Mouse (Mus musculus) intestine, embryonic 16.5 days (tissue): ENCODE measurements around the gene Wnt4. TPM values are rescaled to one million over a fixed set of nuclear protein-coding genes. Genes with fewer than 3 reads are reported as not detected.

Source experiments
- ATAC-seq: fragments of 200-750 bp; cut with Nextera tagmentation; 2 replicates; pipeline ENCODE4 v1.8.0; 2017; ENCODE audit warnings: moderate TSS enrichment, moderate library complexity
- H3K27ac ChIP-seq: fragments of 300-500 bp; sonication (generic); 2 replicates; pipeline ENCODE4 v1.5.1; 2014; ENCODE audit warnings: mild to moderate bottlenecking, low read length
- H3K27me3 ChIP-seq: fragments of 300-500 bp; sonication (generic); replicated peaks from 2 replicates; pipeline ENCODE4 v1.6.1; 2014; ENCODE audit warnings: low read length, control low read depth, mixed read lengths; ENCODE audit not compliant: control insufficient read depth, insufficient read depth
- H3K36me3 ChIP-seq: fragments of 300-500 bp; sonication (generic); 2 replicates; pipeline ENCODE4 v1.6.1; 2014; ENCODE audit warnings: low read length, control low read depth; ENCODE audit not compliant: control insufficient read depth, insufficient read depth
- H3K4me1 ChIP-seq: fragments of 300-500 bp; sonication (generic); 2 replicates; pipeline ENCODE4 v1.6.1; 2014; ENCODE audit warnings: low read length, control low read depth, mixed read lengths; ENCODE audit not compliant: control insufficient read depth, insufficient read depth
- H3K4me2 ChIP-seq: fragments of 300-500 bp; sonication (generic); 2 replicates; pipeline ENCODE4 v1.6.1; 2014; ENCODE audit warnings: low read depth, low read length, control low read depth
- H3K4me3 ChIP-seq: fragments of 300-500 bp; sonication (generic); 2 replicates; pipeline ENCODE4 v1.5.1; 2014; ENCODE audit warnings: mild to moderate bottlenecking, low read length
- H3K9ac ChIP-seq: fragments of 300-500 bp; sonication (generic); 2 replicates; pipeline ENCODE4 v1.6.1; 2014; ENCODE audit warnings: low read depth, low read length
- H3K9me3 ChIP-seq: fragments of 300-500 bp; sonication (generic); 2 replicates; pipeline ENCODE4 v1.6.1; 2016; ENCODE audit warnings: low read length, control low read depth; ENCODE audit not compliant: control insufficient read depth
- whole genome bisulfite sequencing: fragments of 180-500 bp; shearing (Covaris S2); extraction: QIAGEN DNeasy Blood & Tissue Kit; methylation state at CpG from one replicate; pipeline ENCODE4 v1.1.7; 2014; 5-methylcytosine and 5-hydroxymethylcytosine counted together
- polyA plus RNA-seq: library from polyadenylated mRNA; unstranded; fragments of >200 nt; fragmentation: Nextera tagmentation; extraction: Ambion mirVana; gene quantifications from 2 replicates; pipeline ENCODE4 v1.2.1, GENCODE M21; 2015

The Wnt4 gene
- polyA plus RNA-seq, 1 experiment from 2014 or later = 1.0 TPM

GRCm38 (mm10) chr4:137253601-137254000, 23.7 kb upstream of the Wnt4 start:
- Histone ChIP-seq H3K27me3 (no peaks in the 10 kb centered on the region), H3K9me3 (no peaks in the 10 kb centered on the region), H3K4me2 (no peak overlapping the region), H3K27ac (no peak overlapping the region), H3K4me1 (peaks cover 6% of the 10 kb centered on the region; the same call in 1 of the 2 replicates), H3K9ac (no peak overlapping the region), H3K4me3 (no peak overlapping the region), H3K36me3 (no peaks in the 10 kb centered on the region)
- no peak for ATAC-seq
- 70% methylated on average over 11 of the region's 11 CpGs for WGBS

DNA sequence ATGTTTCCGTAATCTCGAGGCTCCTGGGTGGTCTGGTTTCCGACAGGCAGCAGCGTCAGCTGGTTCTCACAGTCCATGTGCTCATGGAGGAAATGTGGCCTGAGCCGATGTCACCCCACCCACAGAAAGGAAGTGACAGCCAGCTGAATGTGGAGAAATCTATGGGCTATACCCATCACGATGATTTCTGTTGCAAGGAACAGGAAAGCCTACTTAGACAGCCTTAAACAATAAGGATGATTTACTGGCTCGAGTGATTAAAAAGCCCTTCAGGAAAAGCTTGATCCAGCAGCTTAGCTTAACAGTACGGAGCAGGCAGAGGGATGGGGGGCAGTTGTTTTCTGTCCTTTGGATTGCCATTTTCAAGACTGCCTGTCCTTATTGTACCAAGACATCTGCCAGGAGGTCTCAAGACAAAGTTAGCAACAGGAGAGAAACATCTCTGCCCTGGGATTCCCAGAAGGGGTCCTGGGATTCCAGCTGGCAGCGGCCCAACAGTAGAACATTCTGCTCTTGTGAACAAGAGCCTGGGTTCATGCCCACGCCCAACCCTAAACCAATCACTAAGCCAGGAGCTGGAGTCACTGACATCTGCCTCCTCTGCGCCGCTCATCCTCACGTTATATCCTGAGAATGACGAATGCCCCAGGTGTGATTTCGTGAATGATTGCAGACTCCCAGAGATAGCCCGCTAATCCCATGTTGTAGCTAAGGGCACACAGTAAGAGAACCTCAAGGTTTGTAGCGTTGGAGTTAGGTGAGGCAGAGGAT, 22.9 kb upstream of the Wnt4 start:
- no peak overlapping the region for H3K4me2 ChIP-seq
- 66% methylated on average over 17 of the region's 17 CpGs for WGBS
- no peaks in the 10 kb centered on the region for H3K27me3 ChIP-seq
- peaks cover 6% of the 10 kb centered on the region; the same call in 1 of the 2 replicates for H3K4me1 ChIP-seq
- H3K9ac ChIP-seq = no peak overlapping the region
- no peak for ATAC-seq
- no peak overlapping the region for H3K27ac ChIP-seq
- no peaks in the 10 kb centered on the region for H3K9me3 ChIP-seq
- no peaks in the 10 kb centered on the region for H3K36me3 ChIP-seq
- no peak overlapping the region for H3K4me3 ChIP-seq

DNA sequence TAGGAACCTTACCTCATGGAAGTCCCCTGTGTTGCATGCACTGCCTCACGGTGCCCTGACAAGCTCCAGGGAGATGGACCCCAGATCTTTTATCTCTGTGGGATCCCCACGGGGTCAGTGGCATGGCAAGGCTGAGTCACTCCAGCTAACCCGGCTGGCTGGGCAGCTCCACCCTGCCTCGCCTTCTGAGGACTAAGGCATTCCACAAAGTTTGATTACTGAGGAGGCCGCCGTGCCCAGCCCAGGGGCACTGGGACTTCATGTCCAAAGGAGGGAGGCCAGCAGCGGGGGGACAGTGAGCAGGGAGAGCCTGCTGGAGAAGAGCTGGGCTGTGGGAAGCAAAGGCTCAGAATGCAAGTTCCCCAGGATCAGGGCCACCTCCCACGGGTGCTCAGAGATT, 21.7 kb upstream of the Wnt4 start:
- H3K27ac ChIP-seq = no peak overlapping the region
- peaks cover 3% of the 10 kb centered on the region; the same call in 1 of the 2 replicates for H3K4me1 ChIP-seq
- H3K36me3 ChIP-seq = no peaks in the 10 kb centered on the region
- no peaks in the 10 kb centered on the region for H3K9me3 ChIP-seq
- 52% methylated on average over 8 of the region's 8 CpGs for WGBS
- H3K4me2 ChIP-seq = no peak overlapping the region
- H3K4me3 ChIP-seq = no peak overlapping the region
- H3K27me3 ChIP-seq = no peaks in the 10 kb centered on the region
- H3K9ac ChIP-seq = no peak overlapping the region
- ATAC-seq = peak; percentile 53; the same call in 1 of the 2 replicates

GRCm38 (mm10) chr4:137261826-137262225, 15.5 kb upstream of the Wnt4 start:
- H3K9ac ChIP-seq = no peak overlapping the region
- H3K27me3 ChIP-seq = no peaks in the 10 kb centered on the region
- no peak overlapping the region for H3K4me2 ChIP-seq
- 92% methylated on average over 6 of the region's 6 CpGs for WGBS
- H3K4me1 ChIP-seq = no peaks in the 10 kb centered on the region
- ATAC-seq = no peak
- H3K9me3 ChIP-seq = no peaks in the 10 kb centered on the region
- H3K4me3 ChIP-seq = no peak overlapping the region
- H3K36me3 ChIP-seq = no peaks in the 10 kb centered on the region
- H3K27ac ChIP-seq = no peak overlapping the region

DNA sequence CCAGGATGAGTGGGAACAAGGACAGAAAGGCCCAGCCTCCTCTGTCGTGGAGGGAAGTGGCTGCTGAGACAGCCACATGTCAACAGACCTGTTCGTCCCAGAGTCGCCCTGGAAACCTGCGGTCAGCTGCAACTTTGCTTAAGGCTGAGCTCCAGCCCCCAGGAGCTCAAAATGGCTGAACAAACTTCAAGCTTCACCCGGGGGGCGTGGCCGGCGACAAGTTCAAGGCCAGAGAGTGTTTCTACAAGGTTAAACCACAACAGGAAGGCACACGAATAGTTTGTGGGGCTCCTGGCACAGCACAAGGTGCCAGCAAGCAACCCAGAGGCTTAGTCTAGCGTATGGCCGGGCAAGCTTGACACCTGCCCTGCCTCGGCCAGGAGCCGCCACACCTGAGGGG, 13.2 kb upstream of the Wnt4 start:
- H3K4me2 ChIP-seq = no peak overlapping the region
- no peak overlapping the region for H3K4me3 ChIP-seq
- H3K4me1 ChIP-seq = no peaks in the 10 kb centered on the region
- H3K27ac ChIP-seq = no peak overlapping the region
- ATAC-seq = no peak
- H3K9ac ChIP-seq = no peak overlapping the region
- WGBS = 73% methylated on average over 13 of the region's 13 CpGs
- no peaks in the 10 kb centered on the region for H3K27me3 ChIP-seq
- no peaks in the 10 kb centered on the region for H3K9me3 ChIP-seq
- no peaks in the 10 kb centered on the region for H3K36me3 ChIP-seq

DNA sequence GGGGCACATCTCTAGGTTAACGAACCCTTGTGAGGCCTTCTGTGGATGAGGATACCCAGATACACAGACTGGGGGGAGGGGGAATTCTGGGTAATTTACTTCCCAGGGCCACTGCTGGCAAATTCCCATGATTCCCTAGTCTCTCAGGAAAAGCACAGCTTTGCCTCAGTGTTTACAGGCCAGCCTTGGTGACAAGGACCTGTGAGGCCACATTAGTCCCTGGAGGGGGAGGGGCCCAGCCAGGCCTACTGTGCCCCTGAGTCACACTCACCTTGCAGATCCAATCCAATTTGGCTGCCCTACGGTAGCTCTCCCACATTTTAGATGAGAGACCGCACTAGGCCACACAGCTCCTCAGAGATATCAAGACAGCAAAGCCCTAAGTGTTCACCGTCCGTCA, 12.2 kb upstream of the Wnt4 start:
- Histone ChIP-seq H3K27ac (no peak overlapping the region), H3K9ac (no peak overlapping the region), H3K4me2 (no peak overlapping the region), H3K4me1 (no peaks in the 10 kb centered on the region), H3K36me3 (no peaks in the 10 kb centered on the region), H3K27me3 (no peaks in the 10 kb centered on the region), H3K4me3 (no peak overlapping the region), H3K9me3 (no peaks in the 10 kb centered on the region)
- 80% methylated on average over 5 of the region's 5 CpGs for WGBS
- ATAC-seq = no peak

GRCm38 (mm10) chr4:137268541-137268940, 8.7 kb upstream of the Wnt4 start:
- Histone ChIP-seq H3K27me3 (no peaks in the 10 kb centered on the region), H3K4me3 (no peak overlapping the region), H3K4me2 (no peak overlapping the region), H3K9ac (no peak overlapping the region), H3K36me3 (no peaks in the 10 kb centered on the region), H3K4me1 (no peaks in the 10 kb centered on the region), H3K9me3 (no peaks in the 10 kb centered on the region), H3K27ac (no peak overlapping the region)
- WGBS = 78% methylated on average over 8 of the region's 8 CpGs
- no peak for ATAC-seq

GRCm38 (mm10) chr4:137271856-137272255, 5.4 kb upstream of the Wnt4 start:
- H3K27ac ChIP-seq = no peak overlapping the region
- WGBS = 83% methylated on average over 8 of the region's 8 CpGs
- ATAC-seq = no peak
- no peaks in the 10 kb centered on the region for H3K36me3 ChIP-seq
- H3K4me1 ChIP-seq = peaks cover 12% of the 10 kb centered on the region
- no peak overlapping the region for H3K4me3 ChIP-seq
- H3K9ac ChIP-seq = no peak overlapping the region
- peaks cover 4% of the 10 kb centered on the region; the same call in 1 of the 2 replicates for H3K27me3 ChIP-seq
- H3K4me2 ChIP-seq = no peak overlapping the region
- no peaks in the 10 kb centered on the region for H3K9me3 ChIP-seq

- H3K4me1 ChIP-seq = peaks cover 22% of the 10 kb centered on the region
Observed at GRCm38 (mm10) chr4:137274304-137274703, 3.0 kb upstream of the Wnt4 start.

More at GRCm38 (mm10) chr4:137274304-137274703, 3.0 kb upstream of the Wnt4 start:
- peak overlapping the region; percentile 11; the same call in 1 of the 2 replicates for H3K27ac ChIP-seq
- peaks cover 26% of the 10 kb centered on the region for H3K27me3 ChIP-seq
- H3K9me3 ChIP-seq = no peaks in the 10 kb centered on the region
- H3K4me3 ChIP-seq = no peak overlapping the region
- ATAC-seq = peak; percentile 50
- H3K36me3 ChIP-seq = no peaks in the 10 kb centered on the region
- WGBS = 12% methylated on average over 6 of the region's 6 CpGs
- H3K9ac ChIP-seq = no peak overlapping the region
- H3K4me2 ChIP-seq = no peak overlapping the region
